Mouse (Mus musculus): ENCODE measurements at regions not wholly inside any gene's neighbourhood (a gene's known extent, or its start where the extent isn't known, plus 50 kb on each side); places are given as distances from the start of the nearest gene placed in this dataset.
"Not testable (repeated sequence)": the region's sequence is repeated elsewhere in the genome, so short reads cannot be mapped to it uniquely, and the experiment has no call there.

- no peak for TF ChIP-seq CTCF (conservative IDR thresholded peaks at IDR 0.05)
- H3K4me3 ChIP-seq: no peak overlapping the region
- no peak for DNase-seq (ENCODE audit: low spot score in 2 of 2)
- no peak overlapping the region for H3K27ac ChIP-seq
Measured at GRCm38 (mm10) chr12:69476131-69476530, 103.9 kb upstream of the Gm9887 start.

GRCm38 (mm10) chr12:69474916-69475661 lies 102.8 kb upstream of the Gm9887 start:
- Histone ChIP-seq H3K4me3 (no peak overlapping the region), H3K27ac (no peak overlapping the region)
- no peak for DNase-seq (ENCODE audit: low spot score in 2 of 2)
- no peak for TF ChIP-seq CTCF (conservative IDR thresholded peaks at IDR 0.05)

DNA sequence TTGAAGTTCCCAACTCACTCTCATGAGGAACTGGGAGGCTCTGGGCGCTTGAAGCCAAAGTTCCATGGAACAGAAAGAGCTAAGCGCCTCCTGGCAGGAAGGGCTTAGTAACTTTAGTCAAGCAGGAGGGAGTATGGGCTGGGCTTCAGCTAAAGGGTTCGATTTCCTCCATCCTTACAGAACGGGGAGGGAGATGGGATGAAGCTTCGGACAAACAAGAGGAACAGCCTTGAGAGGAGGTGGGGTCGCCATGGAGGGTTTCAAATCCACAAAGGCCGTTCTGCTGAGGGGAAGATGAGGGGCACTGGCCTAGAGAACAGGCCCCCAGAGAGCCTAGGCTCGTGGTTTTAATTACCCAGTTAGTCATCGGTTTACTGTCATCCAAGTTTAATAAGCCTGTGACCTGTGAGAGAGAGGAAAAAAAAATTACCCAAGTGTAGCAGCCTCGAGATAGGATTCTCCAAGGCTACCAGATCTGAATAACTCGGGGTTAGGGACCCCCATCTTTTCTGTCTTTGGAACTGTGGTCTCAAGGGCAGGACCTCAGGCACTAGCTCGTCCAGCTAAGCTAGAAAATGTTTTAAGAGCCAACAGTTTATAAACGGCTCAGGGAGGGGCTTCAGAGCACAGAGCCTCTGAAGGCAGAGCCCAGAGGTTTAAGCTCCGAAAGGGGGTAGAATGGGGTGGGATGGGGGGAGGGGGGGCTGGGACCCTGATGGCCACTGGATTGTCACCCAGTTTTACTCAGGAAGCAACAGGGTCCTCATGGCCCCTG lies 102.1 kb upstream of the Gm9887 start:
- TF ChIP-seq CTCF (conservative IDR thresholded peaks at IDR 0.05): no peak
- Histone ChIP-seq H3K4me3 (no peak overlapping the region), H3K27ac (no peak overlapping the region)
- DNase-seq (ENCODE audit: low spot score in 2 of 2): no peak

DNA sequence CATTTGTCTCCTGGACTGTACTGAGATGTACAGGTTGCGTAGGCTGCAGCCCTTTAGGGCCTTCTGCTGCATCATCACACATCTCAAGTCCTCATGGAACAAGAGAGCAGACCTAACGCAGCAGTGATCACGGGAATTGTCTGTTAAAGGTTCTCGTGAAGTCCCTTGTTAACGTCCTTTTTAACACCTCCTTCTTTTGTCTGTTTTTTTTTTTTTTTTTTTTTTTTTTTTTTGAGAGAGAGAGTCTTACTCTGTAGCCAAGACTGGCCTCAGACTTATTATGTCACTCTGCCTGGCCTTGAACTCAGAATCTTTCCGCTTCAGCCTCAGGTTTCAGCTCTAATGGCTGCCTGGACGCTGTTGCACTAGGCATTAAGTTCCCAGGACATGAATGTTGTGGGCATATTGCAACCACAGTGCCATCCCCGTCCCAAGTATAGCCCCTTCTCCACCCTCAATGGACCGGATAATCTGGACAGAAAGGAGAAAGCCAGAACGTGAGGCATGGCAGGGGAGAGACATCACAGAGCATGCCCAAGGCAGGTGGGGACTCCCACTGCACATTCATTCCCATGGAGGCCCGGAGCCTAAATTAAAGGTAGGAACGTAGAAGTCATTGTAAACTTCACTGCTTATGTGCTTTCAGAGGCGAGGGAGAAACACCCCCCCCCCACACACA lies 101.3 kb upstream of the Gm9887 start:
- Histone ChIP-seq H3K27ac (no peak overlapping the region), H3K4me3 (no peak overlapping the region)
- DNase-seq (ENCODE audit: low spot score in 2 of 2): no peak
- TF ChIP-seq CTCF (conservative IDR thresholded peaks at IDR 0.05): no peak

GRCm38 (mm10) chr12:69472912-69473311 lies 100.7 kb upstream of the Gm9887 start:
- no peak for DNase-seq (ENCODE audit: low spot score in 2 of 2)
- Histone ChIP-seq H3K27ac (no peak overlapping the region), H3K4me3 (no peak overlapping the region)
- TF ChIP-seq CTCF (conservative IDR thresholded peaks at IDR 0.05): no peak

DNA sequence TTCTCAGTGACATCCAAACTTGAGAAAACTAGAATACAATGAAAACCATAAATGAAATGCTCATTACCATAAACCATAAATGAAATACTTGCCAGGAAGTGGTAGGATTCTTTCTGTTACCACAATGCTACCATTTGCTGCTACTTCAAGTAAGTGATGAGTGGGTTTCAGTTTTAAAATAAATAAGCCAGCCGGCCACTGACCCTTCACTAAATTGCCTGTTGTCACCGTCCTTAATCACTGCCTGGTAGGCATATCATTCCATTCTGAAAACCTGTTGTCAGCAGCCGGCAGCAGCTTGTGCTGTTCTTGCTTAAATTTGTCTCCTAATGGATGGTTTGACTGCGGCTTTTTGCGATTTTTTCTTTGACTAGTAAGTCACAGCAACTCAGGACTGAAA lies 99.6 kb upstream of the Gm9887 start:
- H3K4me3 ChIP-seq: no peak overlapping the region
- DNase-seq (ENCODE audit: low spot score in 2 of 2): no peak
- TF ChIP-seq CTCF (conservative IDR thresholded peaks at IDR 0.05): no peak
- no peak overlapping the region for H3K27ac ChIP-seq

- H3K4me3 ChIP-seq: no peak overlapping the region
- DNase-seq (ENCODE audit: low spot score in 2 of 2): no peak
- H3K27ac ChIP-seq: no peak overlapping the region
- no peak for TF ChIP-seq CTCF (conservative IDR thresholded peaks at IDR 0.05)
Measured at GRCm38 (mm10) chr12:69469004-69469403, 96.7 kb upstream of the Gm9887 start.

GRCm38 (mm10) chr12:69467363-69467762 lies 95.1 kb upstream of the Gm9887 start:
- no peak for DNase-seq (ENCODE audit: low spot score in 2 of 2)
- no peak for TF ChIP-seq CTCF (conservative IDR thresholded peaks at IDR 0.05)
- Histone ChIP-seq H3K4me3 (no peak overlapping the region), H3K27ac (no peak overlapping the region)

- no peak for TF ChIP-seq CTCF (conservative IDR thresholded peaks at IDR 0.05)
- no peak for DNase-seq (ENCODE audit: low spot score in 2 of 2)
- H3K4me3 ChIP-seq: no peak overlapping the region
- H3K27ac ChIP-seq: no peak overlapping the region
Measured at GRCm38 (mm10) chr12:69464906-69465305, 92.6 kb upstream of the Gm9887 start.

DNA sequence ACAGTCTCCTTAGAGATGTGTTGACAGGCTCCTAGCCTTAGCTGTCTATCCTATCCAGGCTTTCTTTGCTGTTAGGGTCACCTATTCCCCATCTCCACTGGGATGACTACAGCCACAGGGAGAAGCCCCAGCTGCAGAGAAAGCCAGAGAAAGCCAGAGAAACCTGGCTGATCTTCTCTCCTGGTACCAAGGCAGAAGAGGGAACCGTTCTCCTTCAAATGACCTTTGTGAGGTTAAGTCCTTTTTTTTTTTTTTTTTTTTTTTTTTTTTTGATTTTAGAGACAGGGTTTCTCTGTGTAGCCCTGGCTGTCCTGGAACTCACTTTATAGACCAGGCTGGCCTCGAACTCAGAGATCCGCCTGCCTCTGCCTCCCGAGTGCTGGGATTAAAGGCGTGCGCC lies 91.1 kb upstream of the Gm9887 start:
- not testable (repeated sequence) for DNase-seq (ENCODE audit: low spot score in 2 of 2); H3K4me3 ChIP-seq
- peak overlapping the region; percentile 70; the same call in 1 of the 2 replicates for H3K27ac ChIP-seq

DNA sequence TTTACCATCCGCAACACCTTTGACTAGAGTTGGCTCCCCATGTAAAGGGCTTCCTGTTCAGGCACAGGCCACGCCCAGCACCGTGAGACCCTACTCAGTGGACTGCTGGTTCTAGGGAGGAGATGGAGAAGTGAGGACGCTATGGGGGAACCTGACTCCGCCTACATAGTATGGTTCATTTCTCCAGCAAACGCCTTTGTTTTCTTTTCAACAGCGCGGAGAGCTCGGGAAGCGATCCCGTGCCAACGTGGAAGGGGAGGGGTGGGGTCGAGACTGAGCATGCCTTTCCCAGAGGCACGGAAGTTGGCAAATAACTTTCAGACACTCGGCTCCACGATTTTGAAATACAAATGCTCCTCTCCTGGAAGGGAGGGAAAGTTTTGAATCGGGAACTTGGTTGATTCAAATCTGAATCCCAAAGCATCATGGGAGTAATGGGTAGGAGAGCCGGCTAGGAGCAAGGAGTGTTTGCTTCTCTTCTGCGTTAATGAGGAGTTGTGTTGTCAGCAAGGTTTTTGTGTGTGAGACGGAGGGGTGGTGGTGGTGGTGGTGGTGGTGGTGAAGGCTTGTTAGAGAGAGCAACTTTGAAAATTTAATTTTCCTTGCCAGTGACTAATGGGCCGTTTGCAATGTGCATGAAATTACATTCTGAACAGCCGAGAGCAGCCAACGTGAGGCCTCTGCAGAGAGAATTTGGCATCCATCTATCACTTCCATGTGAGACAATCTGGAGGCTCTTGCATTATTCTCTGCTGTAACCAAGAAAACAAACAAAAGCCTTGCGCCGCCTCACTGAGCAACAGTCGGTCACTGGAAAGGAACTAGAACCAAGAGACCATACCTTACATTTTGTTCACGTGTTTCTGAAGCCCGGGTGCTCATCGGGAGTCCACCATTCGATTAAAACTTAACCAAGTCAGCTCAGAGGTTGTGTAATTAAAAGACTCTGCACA lies 89.9 kb upstream of the Gm9887 start:
- no peak for DNase-seq (ENCODE audit: low spot score in 2 of 2)
- H3K4me3 ChIP-seq: peak overlapping the region; percentile 52
- peak overlapping the region; percentile 70 for H3K27ac ChIP-seq
- TF ChIP-seq CTCF (conservative IDR thresholded peaks at IDR 0.05): no peak

GRCm38 (mm10) chr12:69460552-69461079 lies 88.4 kb upstream of the Gm9887 start:
- no peak for TF ChIP-seq CTCF (conservative IDR thresholded peaks at IDR 0.05)
- H3K27ac ChIP-seq: no peak overlapping the region
- no peak for DNase-seq (ENCODE audit: low spot score in 2 of 2)
- H3K4me3 ChIP-seq: no peak overlapping the region
